Mouse (Mus musculus): ENCODE data around the gene 4833427G06Rik. TPM values are rescaled to one million over a fixed set of nuclear protein-coding genes. Genes with fewer than 3 reads are reported as not detected.

Gene 4833427G06Rik
- polyA plus RNA-seq, 1 experiment from 2014 or later, result not detected

- DNase-seq, result no peak
- WGBS, result 85% methylated on average over 7 of the region's 7 CpGs
Observed at GRCm38 (mm10) chr9:51041491-51041980, 60.3 kb downstream of the 4833427G06Rik start.

GRCm38 (mm10) chr9:51032785-51033529 is 68.9 kb downstream of the 4833427G06Rik start:
- 66% methylated on average over 3 of the region's 3 CpGs for WGBS
- H3K4me3 ChIP-seq (ENCODE audit: low read depth, low read length), result no peak overlapping the region
- no peaks in the 10 kb centered on the region for H3K4me1 ChIP-seq (ENCODE audit: insufficient read depth)
- peaks cover 3% of the 10 kb centered on the region; the same call in 1 of the 2 replicates for H3K27me3 ChIP-seq (ENCODE audit: insufficient read depth, low read length)
- TF ChIP-seq CTCF (IDR thresholded peaks at IDR 0.05; ENCODE audit: low read depth), result no peak
- ATAC-seq (ENCODE audit: insufficient read depth), result no peak
- H3K36me3 ChIP-seq (ENCODE audit: insufficient read depth), result no peaks in the 10 kb centered on the region
- H3K9ac ChIP-seq, result no peak overlapping the region
- no peak for DNase-seq
- no peak overlapping the region for H3K4me2 ChIP-seq
- H3K27ac ChIP-seq (ENCODE audit: low read depth), result no peak overlapping the region
- no peaks in the 10 kb centered on the region for H3K9me3 ChIP-seq (ENCODE audit: low read depth, low read length)

More at GRCm38 (mm10) chr9:51041491-51041980, 60.3 kb downstream of the 4833427G06Rik start:
- TF ChIP-seq CTCF (IDR thresholded peaks at IDR 0.05; ENCODE audit: low read depth), result no peak
- H3K4me3 ChIP-seq (ENCODE audit: low read depth, low read length), result no peak overlapping the region
- no peaks in the 10 kb centered on the region for H3K9me3 ChIP-seq (ENCODE audit: low read depth, low read length)
- H3K36me3 ChIP-seq (ENCODE audit: insufficient read depth), result no peaks in the 10 kb centered on the region
- H3K9ac ChIP-seq, result no peak overlapping the region
- no peaks in the 10 kb centered on the region for H3K4me1 ChIP-seq (ENCODE audit: insufficient read depth)
- no peak overlapping the region for H3K4me2 ChIP-seq
- no peaks in the 10 kb centered on the region for H3K27me3 ChIP-seq (ENCODE audit: insufficient read depth, low read length)
- no peak overlapping the region for H3K27ac ChIP-seq (ENCODE audit: low read depth)
- no peak for ATAC-seq (ENCODE audit: insufficient read depth)

GRCm38 (mm10) chr9:51032291-51032690 is 69.6 kb downstream of the 4833427G06Rik start:
- no peaks in the 10 kb centered on the region for H3K36me3 ChIP-seq (ENCODE audit: insufficient read depth)
- H3K4me3 ChIP-seq (ENCODE audit: low read depth, low read length), result no peak overlapping the region
- H3K9me3 ChIP-seq (ENCODE audit: low read depth, low read length), result no peaks in the 10 kb centered on the region
- H3K4me2 ChIP-seq, result no peak overlapping the region
- WGBS, result 69% methylated on average over 8 of the region's 8 CpGs
- TF ChIP-seq CTCF (IDR thresholded peaks at IDR 0.05; ENCODE audit: low read depth), result no peak
- DNase-seq, result no peak
- peaks cover 3% of the 10 kb centered on the region; the same call in 1 of the 2 replicates for H3K27me3 ChIP-seq (ENCODE audit: insufficient read depth, low read length)
- no peak for ATAC-seq (ENCODE audit: insufficient read depth)
- H3K9ac ChIP-seq, result no peak overlapping the region
- no peak overlapping the region for H3K27ac ChIP-seq (ENCODE audit: low read depth)
- no peaks in the 10 kb centered on the region for H3K4me1 ChIP-seq (ENCODE audit: insufficient read depth)

- WGBS, result 50% methylated on average over 6 of the region's 6 CpGs
- no peak for TF ChIP-seq CTCF (IDR thresholded peaks at IDR 0.05; ENCODE audit: low read depth)
- no peak for DNase-seq
- no peak overlapping the region for H3K27ac ChIP-seq (ENCODE audit: low read depth)
- no peaks in the 10 kb centered on the region for H3K36me3 ChIP-seq (ENCODE audit: insufficient read depth)
- no peak overlapping the region for H3K4me2 ChIP-seq
- no peak overlapping the region for H3K9ac ChIP-seq
- ATAC-seq (ENCODE audit: insufficient read depth), result no peak
- H3K9me3 ChIP-seq (ENCODE audit: low read depth, low read length), result no peaks in the 10 kb centered on the region
- no peaks in the 10 kb centered on the region for H3K4me1 ChIP-seq (ENCODE audit: insufficient read depth)
- H3K27me3 ChIP-seq (ENCODE audit: insufficient read depth, low read length), result peaks cover 3% of the 10 kb centered on the region; the same call in 1 of the 2 replicates
- no peak overlapping the region for H3K4me3 ChIP-seq (ENCODE audit: low read depth, low read length)
Observed at GRCm38 (mm10) chr9:51031603-51032002, 70.3 kb downstream of the 4833427G06Rik start.

MicroRNAs within 50 kb of the gene (microRNA counts, 519-probe panel; counts per million panel counts)
- microRNA mmu-miR-34b-3p (2,041 counts per million, percentile 23 among the panel's probes with 10 or more counts), microRNA mmu-miR-34b-5p (2,041 counts per million, percentile 23 among the panel's probes with 10 or more counts), microRNA mmu-miR-34c (4,189 counts per million, percentile 86 among the panel's probes with 10 or more counts)

Small RNA genes within 50 kb of the gene (microRNA-seq; reads per million reads assigned to microRNA genes)
- gene Mir34b (ENCODE audit: borderline number of aligned reads) (43.7 reads per million, percentile 40 among the genes with 10 or more reads in this experiment), gene Mir34c (ENCODE audit: borderline number of aligned reads) (952 reads per million, percentile 72 among the genes with 10 or more reads in this experiment)

Other genes starting within 250 kb of the 4833427G06Rik start
- gene Sik2, start 93.0 kb downstream of the 4833427G06Rik start, polyA plus RNA-seq (2014; fragmentation: Nextera tagmentation; extraction: Ambion mirVana), result 15.7 and 15.8 TPM in 2 replicates
- not detected in 2 replicates for gene Btg4, start 41.2 kb downstream of the 4833427G06Rik start, polyA plus RNA-seq (2014; fragmentation: Nextera tagmentation; extraction: Ambion mirVana)
- gene Layn, start 25.0 kb downstream of the 4833427G06Rik start, polyA plus RNA-seq (2014; fragmentation: Nextera tagmentation; extraction: Ambion mirVana), result 5.4 and 7.3 TPM in 2 replicates
- 0.03 TPM in 1 of 2 replicates, not detected in the other for gene Gm32742, start 63.4 kb upstream of the 4833427G06Rik start, polyA plus RNA-seq (2014; fragmentation: Nextera tagmentation; extraction: Ambion mirVana)
- gene Pou2af1, start 111.6 kb upstream of the 4833427G06Rik start, polyA plus RNA-seq (2014; fragmentation: Nextera tagmentation; extraction: Ambion mirVana), result not detected in 2 replicates
- 4.9 and 6.0 TPM in 2 replicates for gene Colca2, start 176.5 kb upstream of the 4833427G06Rik start, polyA plus RNA-seq (2014; fragmentation: Nextera tagmentation; extraction: Ambion mirVana)
- gene 1810046K07Rik, start 226.8 kb upstream of the 4833427G06Rik start, polyA plus RNA-seq (2014; fragmentation: Nextera tagmentation; extraction: Ambion mirVana), result not detected in 2 replicates